Mouse (Mus musculus): Measurements from ENCODE around the gene Kcnh2. TPM values are rescaled to one million over a fixed set of nuclear protein-coding genes. Genes with fewer than 3 reads are reported as not detected.

Gene Kcnh2
- polyA plus RNA-seq, 1 experiment, result not detected

GRCm38 (mm10) chr5:24352251-24352859 is 951 bp upstream of the Kcnh2 start:
- TF ChIP-seq CTCF (IDR thresholded peaks at IDR 0.05; ENCODE audit: insufficient read depth, low read depth, low read length) (no peak), POLR2A (IDR thresholded peaks at IDR 0.05; ENCODE audit: insufficient read depth, low read depth, low read length) (peak; percentile 39)
- 5% methylated on average over 24 of the region's 24 CpGs for WGBS
- H3K4me1 ChIP-seq (ENCODE audit: control insufficient read depth, insufficient read depth, low read length), result peaks cover 51% of the 10 kb centered on the region
- H3K27ac ChIP-seq (ENCODE audit: insufficient read depth, low read depth, low read length), result peak overlapping the region; percentile 93
- H3K4me3 ChIP-seq (ENCODE audit: insufficient read depth, low read depth, low read length), result peak overlapping the region; percentile 75

GRCm38 (mm10) chr5:24351701-24352171 is 332 bp upstream of the Kcnh2 start:
- H3K4me1 ChIP-seq (ENCODE audit: control insufficient read depth, insufficient read depth, low read length), result peaks cover 53% of the 10 kb centered on the region
- peak overlapping the region; percentile 93 for H3K27ac ChIP-seq (ENCODE audit: insufficient read depth, low read depth, low read length)
- under 1% methylated on average over 41 of the region's 41 CpGs for whole genome bisulfite sequencing
- H3K4me3 ChIP-seq (ENCODE audit: insufficient read depth, low read depth, low read length), result peak overlapping the region; percentile 75
- TF ChIP-seq CTCF (IDR thresholded peaks at IDR 0.05; ENCODE audit: insufficient read depth, low read depth, low read length), result no peak
- TF ChIP-seq POLR2A (IDR thresholded peaks at IDR 0.05; ENCODE audit: insufficient read depth, low read depth, low read length), result peak; percentile 57; the same call in 1 of the 2 replicates

DNA sequence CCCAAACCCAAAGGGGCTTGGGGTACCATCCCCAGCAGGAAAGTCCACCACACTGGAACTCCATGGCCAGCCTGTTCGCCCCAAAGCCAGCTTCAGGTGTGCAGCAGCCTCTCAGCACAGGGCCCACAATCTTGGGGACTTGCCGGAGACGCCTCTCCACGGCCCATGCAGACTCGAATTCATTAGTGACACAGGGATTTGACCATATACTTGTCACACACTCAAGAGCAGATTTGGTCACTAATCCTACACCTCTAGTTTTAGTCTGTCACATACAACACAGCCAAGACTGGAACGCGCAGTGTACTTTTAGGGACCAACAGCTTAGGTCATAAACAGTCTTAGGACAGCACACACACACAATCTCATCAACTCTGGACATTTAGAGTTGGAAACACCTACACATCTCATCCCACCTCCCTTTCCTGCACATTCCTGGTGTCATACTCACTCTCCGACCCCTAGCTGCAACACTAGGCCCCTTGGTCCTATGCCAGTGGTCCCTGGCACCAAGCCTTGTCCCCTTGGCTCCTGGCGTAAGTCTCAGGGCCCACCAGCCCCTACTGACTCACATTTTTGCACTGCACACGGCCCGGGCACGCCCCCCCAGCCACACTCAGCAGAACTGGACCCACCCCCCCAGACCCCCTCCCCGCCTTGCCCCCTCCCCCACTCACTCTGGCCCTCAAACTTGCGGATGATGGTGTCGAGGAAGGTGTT is 713 bp downstream of the Kcnh2 start:
- Histone ChIP-seq H3K4me3 (ENCODE audit: insufficient read depth, low read depth, low read length) (peak overlapping the region; percentile 71), H3K27ac (ENCODE audit: insufficient read depth, low read depth, low read length) (0 out of 2 replicates have a peak overlapping the region, but pooled peaks have one; percentile 9), H3K4me1 (ENCODE audit: control insufficient read depth, insufficient read depth, low read length) (peaks cover 54% of the 10 kb centered on the region)
- 32% methylated on average over 15 of the region's 15 CpGs for WGBS
- no peak for TF ChIP-seq CTCF (IDR thresholded peaks at IDR 0.05; ENCODE audit: insufficient read depth, low read depth, low read length)
- TF ChIP-seq POLR2A (IDR thresholded peaks at IDR 0.05; ENCODE audit: insufficient read depth, low read depth, low read length), result no peak

DNA sequence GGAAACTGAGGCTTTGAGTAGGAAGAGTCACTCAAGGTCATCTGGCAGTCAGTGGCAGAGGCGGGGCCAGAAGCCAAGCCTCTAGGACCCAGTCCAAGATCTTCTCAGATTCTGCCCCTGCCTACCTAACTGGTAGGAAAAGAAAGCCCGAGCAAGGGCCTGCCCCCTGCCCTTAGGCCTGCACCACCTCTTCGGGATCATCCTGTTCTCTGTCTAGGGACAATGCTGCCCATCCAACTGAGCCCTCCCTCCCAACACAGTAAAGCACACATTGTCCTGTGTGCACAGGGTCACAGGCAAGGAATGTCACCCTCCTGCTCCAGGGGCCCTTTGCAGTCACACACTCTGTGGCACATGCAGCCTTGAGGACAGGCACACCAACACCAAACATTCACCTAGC is 1.3 kb downstream of the Kcnh2 start:
- WGBS, result 51% methylated on average over 3 of the region's 3 CpGs
- H3K4me1 ChIP-seq (ENCODE audit: control insufficient read depth, insufficient read depth, low read length), result peaks cover 60% of the 10 kb centered on the region
- no peak overlapping the region for H3K27ac ChIP-seq (ENCODE audit: insufficient read depth, low read depth, low read length)
- peak overlapping the region; percentile 71 for H3K4me3 ChIP-seq (ENCODE audit: insufficient read depth, low read depth, low read length)
- no peak for TF ChIP-seq CTCF (IDR thresholded peaks at IDR 0.05; ENCODE audit: insufficient read depth, low read depth, low read length)

- H3K27ac ChIP-seq (ENCODE audit: insufficient read depth, low read depth, low read length), result peak overlapping the region; percentile 58; the same call in 1 of the 2 replicates
- TF ChIP-seq CTCF (IDR thresholded peaks at IDR 0.05; ENCODE audit: insufficient read depth, low read depth, low read length) (no peak), POLR2A (IDR thresholded peaks at IDR 0.05; ENCODE audit: insufficient read depth, low read depth, low read length) (no peak; the same call in 1 of the 2 replicates)
- H3K4me3 ChIP-seq (ENCODE audit: insufficient read depth, low read depth, low read length), result peak overlapping the region; percentile 55
- peaks cover 70% of the 10 kb centered on the region for H3K4me1 ChIP-seq (ENCODE audit: control insufficient read depth, insufficient read depth, low read length)
- 0% methylated on average over 30 of the region's 30 CpGs for WGBS
Observed at GRCm38 (mm10) chr5:24348546-24348945, 2.9 kb downstream of the Kcnh2 start.

DNA sequence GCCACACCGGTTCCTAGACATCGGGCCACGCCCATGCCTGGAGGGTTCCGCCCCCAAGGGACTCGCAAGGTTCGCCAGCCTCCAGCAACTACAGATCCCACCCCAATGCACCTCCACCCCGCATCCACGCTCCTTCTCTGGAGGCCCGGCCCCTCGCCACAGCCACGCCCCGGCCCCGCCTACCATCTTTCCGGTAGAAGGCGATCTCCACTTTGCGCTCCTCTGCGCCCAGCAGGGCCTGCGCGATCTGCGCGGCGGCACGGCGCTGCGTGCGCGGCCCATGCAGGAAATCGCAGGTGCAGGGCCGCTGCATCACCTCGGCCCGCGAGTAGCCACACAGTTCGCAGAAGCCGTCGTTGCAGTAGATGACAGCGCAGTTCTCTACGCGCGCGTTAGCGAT is 3.3 kb downstream of the Kcnh2 start:
- under 1% methylated on average over 41 of the region's 41 CpGs for WGBS
- Histone ChIP-seq H3K4me1 (ENCODE audit: control insufficient read depth, insufficient read depth, low read length) (peaks cover 71% of the 10 kb centered on the region), H3K27ac (ENCODE audit: insufficient read depth, low read depth, low read length) (peak overlapping the region; percentile 27; the same call in 1 of the 2 replicates)

DNA sequence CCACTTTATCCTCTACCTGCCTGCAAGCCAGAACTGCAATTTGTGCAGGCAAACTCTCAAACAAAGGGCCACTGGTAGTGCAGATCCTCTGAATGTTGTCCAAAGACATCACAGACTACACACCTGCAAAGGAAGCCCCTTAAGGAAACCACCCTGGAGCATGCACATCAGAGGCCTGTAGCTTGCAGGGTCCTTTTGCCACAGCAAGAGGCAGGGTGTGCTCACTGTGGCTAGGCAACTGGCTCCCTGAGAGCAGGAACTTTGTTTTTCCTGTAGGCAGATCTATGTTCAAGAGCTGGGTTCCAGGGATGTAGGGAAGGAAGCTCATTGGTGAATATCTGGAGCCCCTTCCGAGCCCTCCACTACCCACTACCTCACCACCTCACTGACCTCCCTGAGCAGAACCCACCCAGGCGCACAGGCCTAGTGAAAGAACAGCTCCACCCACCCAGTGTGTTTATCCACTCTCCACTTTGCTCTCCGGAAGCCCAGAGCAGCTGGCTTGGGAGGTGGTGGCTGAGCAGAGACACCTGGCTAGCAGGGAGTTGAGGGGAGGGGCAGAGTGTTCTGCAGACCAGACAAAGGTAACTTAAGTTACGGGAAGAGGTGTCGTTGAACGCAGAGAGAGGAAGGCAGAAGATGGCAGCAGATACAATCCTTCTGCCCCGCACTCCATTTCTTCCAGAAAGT is 4.1 kb downstream of the Kcnh2 start:
- H3K4me3 ChIP-seq (ENCODE audit: insufficient read depth, low read depth, low read length), result no peak overlapping the region
- TF ChIP-seq POLR2A (IDR thresholded peaks at IDR 0.05; ENCODE audit: insufficient read depth, low read depth, low read length), result no peak
- no peak for TF ChIP-seq CTCF (IDR thresholded peaks at IDR 0.05; ENCODE audit: insufficient read depth, low read depth, low read length)
- peaks cover 69% of the 10 kb centered on the region for H3K4me1 ChIP-seq (ENCODE audit: control insufficient read depth, insufficient read depth, low read length)
- H3K27ac ChIP-seq (ENCODE audit: insufficient read depth, low read depth, low read length), result no peak overlapping the region
- 68% methylated on average over 7 of the region's 7 CpGs for WGBS

More for the DNA sequence above, 3.3 kb downstream of the Kcnh2 start:
- TF ChIP-seq CTCF (IDR thresholded peaks at IDR 0.05; ENCODE audit: insufficient read depth, low read depth, low read length) (no peak), POLR2A (IDR thresholded peaks at IDR 0.05; ENCODE audit: insufficient read depth, low read depth, low read length) (peak; percentile 54; the same call in 1 of the 2 replicates)
- peak overlapping the region; percentile 55 for H3K4me3 ChIP-seq (ENCODE audit: insufficient read depth, low read depth, low read length)

DNA sequence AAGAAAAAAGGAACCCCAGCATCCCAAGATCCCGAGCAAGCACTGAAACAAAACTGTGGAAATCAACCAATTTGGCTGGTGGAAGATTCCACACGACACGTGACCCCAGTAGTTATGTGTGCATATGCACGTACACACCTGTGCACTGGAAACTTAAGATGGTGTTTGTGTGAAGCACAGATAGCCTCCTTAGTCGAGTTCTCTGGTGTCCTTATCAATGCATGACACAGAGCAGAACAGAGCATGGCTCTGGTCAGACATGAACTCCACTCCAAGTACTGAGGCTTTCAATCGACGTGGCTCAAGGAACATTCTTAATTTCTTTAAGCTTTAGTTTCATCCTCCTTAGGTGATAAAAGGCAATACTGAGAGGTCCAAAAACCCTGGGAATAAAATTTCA is 5.1 kb downstream of the Kcnh2 start:
- Histone ChIP-seq H3K4me3 (ENCODE audit: insufficient read depth, low read depth, low read length) (no peak overlapping the region), H3K4me1 (ENCODE audit: control insufficient read depth, insufficient read depth, low read length) (peaks cover 69% of the 10 kb centered on the region), H3K27ac (ENCODE audit: insufficient read depth, low read depth, low read length) (no peak overlapping the region)
- 93% methylated on average over 7 of the region's 7 CpGs for WGBS
- TF ChIP-seq POLR2A (IDR thresholded peaks at IDR 0.05; ENCODE audit: insufficient read depth, low read depth, low read length) (no peak), CTCF (IDR thresholded peaks at IDR 0.05; ENCODE audit: insufficient read depth, low read depth, low read length) (no peak)

All from olfactory bulb, adult 2 months (tissue).